Mouse (Mus musculus) neutrophil, adult 5-6 weeks (primary cell): ENCODE data around the gene Ap2b1. TPM values are rescaled to one million over a fixed set of nuclear protein-coding genes. Genes with fewer than 3 reads are reported as not detected.
"Not testable (repeated sequence)": the region's sequence is repeated elsewhere in the genome, so short reads cannot be mapped to it uniquely, and the experiment has no call there.

ENCODE experiments used
- ATAC-seq: fragments of 151-379, 151-347 bp; 2 replicates; pipeline ENCODE4 v1.8.0; 2017; ENCODE audit warnings: mild to moderate bottlenecking, moderate TSS enrichment; ENCODE audit not compliant: insufficient number of reproducible peaks, poor library complexity, low FRiP score, severe bottlenecking; ENCODE audit errors: extremely low read depth
- total RNA-seq: library from RNA; stranded (forward); fragments of 200-1000 nt; gene quantifications from 2 replicates; pipeline ENCODE4 v1.2.3, GENCODE M21; 2017

The Ap2b1 gene
- total RNA-seq, 1 experiment from 2014 or later, result 77.4 TPM

DNA sequence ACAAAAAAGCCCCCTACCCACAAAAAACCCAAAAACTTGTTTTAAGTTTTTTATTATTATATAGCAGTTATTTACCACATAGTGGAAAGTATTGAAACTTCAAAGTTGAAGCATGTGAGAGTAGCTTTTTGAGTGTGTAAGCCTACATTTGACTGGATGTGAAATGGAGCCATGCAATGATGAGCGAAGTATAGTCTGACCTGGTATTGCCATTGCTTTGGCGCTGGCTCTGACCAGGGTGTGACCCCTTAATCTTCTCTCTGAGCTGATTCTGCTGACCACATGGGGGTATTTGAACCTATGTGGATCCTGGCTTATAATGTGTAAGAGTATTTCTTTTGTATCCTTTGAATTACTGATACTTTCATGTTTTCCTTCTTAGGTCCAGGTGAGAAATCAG is 4.7 kb upstream of the Ap2b1 start:
- ATAC-seq, result no peak

DNA sequence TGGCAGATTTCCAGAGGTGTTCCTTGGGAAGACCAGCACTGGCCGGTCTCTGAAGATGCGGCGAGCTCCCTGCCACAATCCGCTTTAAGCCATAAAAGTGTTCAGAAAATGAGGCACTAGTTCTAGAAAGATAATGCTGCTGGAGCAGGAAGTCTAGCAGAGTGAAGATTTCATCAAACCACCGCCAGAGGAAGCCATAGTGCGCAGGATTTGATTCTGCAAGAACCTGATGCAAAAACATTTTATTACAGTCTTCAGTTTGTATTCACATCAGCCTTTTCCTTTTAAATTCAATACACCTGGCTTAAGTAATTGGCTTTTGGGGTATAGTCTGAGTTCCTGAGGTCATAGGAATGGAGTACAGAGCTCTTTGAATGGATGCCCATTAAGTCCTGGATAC is 1.0 kb upstream of the Ap2b1 start:
- no peak for ATAC-seq

DNA sequence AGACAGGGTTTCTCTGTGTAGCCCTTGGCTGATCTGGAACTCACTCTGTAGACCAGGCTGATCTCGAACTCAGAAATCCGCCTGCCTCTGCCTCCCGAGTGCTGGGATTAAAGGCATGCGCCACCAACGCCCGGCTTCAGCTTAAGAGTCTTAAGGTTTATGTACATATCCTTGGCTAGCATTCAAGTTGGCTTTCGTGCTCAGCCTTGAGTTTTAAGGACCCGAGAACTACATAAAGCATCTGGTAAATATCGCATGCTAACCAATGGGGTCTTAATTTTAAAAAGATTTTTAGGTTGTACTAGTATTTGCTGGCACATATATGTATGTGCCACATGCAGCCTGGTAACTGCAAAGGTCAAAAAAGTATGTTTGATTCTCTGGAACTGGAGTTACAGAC is 900 bp downstream of the Ap2b1 start:
- no peak for ATAC-seq

DNA sequence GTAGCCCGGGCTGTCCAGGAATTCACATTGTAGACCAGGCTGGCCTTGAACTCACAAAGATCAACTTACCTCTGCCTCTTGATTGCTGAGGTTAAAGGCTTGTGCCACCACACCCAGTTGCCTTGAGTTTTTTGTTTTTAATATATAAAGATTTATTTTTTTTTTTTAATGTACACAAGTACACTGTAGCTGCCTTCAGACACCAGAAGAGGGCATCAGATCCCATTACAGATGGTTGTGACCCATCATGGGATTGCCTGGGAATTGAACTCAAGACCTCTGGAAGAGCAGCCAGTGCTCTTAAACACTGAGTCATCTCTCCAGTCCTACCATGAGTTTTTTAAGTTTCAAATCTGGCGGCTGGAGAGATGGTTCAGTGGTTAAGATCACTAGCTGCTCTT is 2.6 kb downstream of the Ap2b1 start:
- no peak for ATAC-seq

DNA sequence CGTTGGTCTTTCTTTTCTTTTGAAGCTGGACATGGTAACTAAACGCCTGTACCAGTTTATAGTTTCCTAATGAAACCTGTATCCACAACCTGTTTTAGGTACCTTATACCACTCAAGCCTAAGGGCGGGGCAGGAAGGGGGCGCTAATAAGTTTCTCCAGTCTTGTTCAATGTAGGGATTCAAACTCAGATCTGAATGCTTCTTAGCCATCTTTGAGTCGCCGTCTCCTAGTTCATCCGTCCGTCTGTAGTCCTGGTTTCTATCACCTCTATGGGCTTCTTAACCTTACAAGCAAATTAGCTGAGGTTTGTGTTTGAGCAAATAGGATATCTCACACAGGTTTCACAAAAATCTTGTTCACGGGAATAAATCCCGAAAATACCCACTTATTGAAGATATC is 3.3 kb downstream of the Ap2b1 start:
- ATAC-seq, result no peak

DNA sequence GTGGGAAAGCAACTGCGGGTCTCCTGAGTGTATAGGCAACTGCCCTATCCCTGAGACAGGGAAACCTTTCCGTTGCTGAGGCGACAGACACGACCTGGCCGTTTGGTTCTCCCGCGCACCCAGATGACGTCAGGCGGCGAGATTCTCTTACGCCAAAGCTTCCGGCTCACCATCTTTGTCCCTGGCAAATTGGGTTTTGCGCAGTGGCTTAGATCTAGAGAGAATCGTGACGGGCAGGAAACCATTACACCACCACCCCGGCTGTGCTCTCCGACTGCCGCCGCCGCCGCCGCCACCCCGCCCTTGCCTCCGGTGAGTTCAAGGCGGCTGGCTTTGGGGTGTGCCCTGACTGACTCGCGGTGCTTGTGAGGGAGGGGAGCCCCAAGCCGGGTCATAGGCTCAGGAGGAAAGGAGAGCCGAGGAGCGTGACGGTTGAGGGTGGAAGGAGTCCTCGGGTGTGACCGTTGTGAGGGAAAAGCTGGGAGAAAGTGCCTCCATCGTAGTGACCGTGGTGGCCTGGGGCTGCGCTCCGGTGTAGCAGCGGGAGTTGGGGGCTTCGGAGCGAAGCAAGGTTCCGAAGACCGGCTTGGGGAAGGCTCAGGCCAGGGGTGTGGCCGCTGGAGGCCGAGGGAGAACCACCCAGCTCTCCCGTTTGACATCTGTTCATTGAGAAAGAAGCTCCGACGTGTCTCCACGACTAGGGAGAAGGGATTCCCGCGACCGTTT is 3.9 kb downstream of the Ap2b1 start, which contains the start of gene Pex12:
Gene Pex12, minus strand, starts transcription at position 61 of the 726 bp plus-strand sequence.
- peak; percentile 86 for ATAC-seq

DNA sequence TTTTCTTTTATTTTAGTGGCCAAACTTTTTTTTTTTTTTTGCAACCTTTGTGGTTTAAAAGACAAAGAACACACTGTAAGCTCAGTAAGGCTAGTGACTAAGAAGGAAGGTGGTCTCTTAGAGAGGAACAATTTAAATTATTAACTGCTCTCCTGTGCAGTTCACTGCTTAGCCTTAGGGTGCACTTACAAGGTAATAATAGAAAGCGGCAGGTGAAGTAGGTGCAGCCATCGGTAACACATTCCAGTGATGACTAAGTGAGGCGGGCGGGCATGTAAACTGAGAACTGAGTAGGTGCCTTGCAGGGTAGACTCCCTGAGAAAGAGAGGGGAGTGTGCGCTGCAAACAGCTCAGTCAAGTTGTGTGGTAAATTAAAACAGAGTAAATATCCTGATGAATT is 4.9 kb downstream of the Ap2b1 start:
- no peak for ATAC-seq

DNA sequence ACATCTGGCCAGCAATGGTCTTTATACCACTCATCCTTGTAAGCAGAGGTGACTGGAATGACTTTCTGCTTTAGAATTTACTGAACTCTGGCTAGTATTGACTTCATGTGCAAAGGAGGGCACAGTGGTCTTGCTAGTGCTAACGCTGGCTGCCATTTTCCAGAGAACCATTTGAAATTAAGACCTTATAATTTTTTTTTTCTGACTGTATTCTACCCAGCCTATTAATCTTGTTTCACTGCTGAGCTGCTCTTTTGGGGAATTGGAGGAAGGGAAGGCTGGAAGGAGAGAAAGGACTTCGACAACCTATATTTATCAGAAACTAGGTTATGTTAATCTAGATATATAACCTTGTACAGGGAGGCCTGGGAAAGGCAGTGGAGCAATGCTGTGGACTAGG is 5.7 kb downstream of the Ap2b1 start:
- ATAC-seq, result no peak

DNA sequence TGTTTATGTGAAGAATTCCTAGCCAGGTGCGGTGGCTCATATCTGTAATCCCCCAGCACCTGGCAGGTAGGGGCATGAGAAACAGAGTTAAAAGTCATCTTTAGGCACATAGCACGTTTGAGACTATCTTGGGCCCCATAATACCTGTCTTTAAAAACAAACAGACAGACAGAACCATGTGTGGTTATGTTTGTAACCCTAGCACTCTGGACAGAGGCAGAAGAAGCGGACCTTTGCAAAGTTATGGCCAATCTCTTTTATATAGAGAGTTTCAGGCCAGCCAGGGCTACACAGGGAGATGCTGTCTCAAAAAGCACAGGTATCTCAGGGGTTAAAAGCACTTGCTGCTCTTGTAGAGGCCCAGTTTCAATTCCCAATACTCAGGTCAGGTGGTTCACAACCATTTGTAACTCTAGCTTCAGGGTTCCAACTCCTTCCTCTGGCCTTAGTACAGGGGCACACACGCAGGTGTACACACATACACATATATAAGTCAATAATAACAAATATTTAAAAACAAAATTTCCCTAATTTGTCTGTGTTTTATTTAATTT is 8.0 kb downstream of the Ap2b1 start:
- ATAC-seq, result no peak

DNA sequence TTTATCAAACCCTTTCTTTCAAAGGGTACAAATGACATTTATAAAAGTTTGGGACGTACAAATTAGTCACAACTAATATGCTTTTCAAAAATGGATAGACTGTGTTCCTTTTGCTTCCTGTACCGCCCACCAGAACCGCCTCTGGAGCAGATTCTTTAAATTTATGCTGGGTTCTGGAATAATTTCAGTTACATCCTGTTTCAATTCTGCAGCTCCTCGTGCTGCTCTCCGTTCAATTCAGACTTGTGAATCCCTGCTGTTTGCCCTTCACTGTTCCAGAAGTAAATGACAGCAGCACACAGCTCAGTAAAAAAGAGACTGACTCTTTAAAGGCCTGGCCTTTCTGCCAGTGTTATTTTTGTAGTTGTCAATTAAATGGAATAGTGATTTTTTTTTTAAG is 13.6 kb downstream of the Ap2b1 start:
- ATAC-seq, result no peak

DNA sequence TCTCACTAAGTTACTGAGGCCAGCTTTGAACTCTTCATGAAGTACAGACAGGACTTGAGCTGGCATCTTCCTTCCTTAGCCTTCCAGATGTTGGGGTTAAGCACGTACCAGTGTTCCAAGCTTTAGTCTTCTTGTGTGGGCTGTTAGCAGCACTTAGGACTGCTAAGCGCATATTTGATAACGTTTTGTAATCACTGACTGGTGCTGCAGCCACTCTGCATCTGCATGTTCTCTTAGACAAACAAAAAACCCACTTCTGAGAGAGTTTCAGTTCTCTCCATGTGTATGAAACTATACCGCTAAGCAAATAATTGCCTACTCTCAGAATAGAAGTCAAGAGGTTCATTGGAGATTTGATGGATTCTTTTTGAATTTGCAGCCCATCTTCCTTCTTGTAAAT is 20.2 kb downstream of the Ap2b1 start:
- no peak for ATAC-seq

DNA sequence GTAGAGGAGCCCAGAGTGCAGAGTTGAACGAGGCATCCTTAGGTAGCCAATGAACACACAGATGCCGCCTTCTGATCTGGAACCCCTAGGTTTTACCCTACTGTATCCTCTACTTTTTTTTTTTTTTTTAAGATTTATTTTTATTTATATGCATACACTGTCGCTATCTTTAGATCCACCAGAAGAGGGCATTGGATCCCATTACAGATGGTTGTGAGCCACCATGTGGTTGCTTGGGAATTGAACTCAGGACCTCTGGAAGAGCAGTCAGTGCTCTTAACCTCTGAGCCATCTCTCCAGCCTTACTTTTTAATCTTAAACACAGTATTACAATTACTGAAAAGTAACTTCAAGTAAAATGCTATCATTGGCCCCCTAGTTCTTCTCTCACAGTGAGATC is 27.9 kb downstream of the Ap2b1 start:
- ATAC-seq, result not testable (repeated sequence)

DNA sequence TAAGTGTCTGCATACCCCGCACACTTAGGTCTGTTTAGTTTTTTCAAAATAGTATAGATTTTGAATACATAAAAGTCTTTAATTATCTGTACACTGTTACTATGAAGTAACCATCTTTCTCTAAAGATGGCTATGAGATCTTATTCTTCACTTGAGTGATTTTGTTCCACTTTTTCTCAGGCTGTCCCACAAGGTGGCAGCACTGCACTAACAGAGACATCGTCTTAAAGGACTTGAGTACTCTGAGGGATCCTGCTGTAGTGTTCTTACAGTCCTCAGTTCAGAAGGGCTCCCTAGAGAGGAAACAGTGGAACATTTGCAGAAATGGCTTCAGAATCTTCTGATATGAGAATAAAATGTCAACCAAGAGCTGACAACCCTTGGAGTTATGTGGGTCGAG is 28.6 kb downstream of the Ap2b1 start:
- peak; percentile 41; the same call in 1 of the 2 replicates for ATAC-seq

DNA sequence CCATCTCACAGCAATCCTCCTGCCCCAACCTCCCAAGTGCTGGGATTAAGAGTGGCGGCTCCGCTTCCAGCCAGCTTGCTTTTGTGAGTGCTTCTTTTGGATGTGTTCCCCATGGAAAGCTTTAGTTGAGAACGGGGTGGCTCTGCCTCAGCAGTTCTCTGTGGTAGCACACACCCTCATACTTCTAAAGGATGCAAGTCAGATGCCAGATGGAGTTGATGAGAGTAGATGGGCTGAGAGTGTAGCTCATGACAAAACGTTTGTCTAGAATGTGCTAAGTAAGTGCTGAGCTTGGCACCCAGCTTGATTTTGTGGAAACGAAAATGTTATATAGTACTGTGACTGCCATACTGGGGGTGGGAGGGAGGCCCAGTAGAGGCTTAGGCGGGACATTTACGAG is 37.0 kb downstream of the Ap2b1 start:
- ATAC-seq, result no peak

DNA sequence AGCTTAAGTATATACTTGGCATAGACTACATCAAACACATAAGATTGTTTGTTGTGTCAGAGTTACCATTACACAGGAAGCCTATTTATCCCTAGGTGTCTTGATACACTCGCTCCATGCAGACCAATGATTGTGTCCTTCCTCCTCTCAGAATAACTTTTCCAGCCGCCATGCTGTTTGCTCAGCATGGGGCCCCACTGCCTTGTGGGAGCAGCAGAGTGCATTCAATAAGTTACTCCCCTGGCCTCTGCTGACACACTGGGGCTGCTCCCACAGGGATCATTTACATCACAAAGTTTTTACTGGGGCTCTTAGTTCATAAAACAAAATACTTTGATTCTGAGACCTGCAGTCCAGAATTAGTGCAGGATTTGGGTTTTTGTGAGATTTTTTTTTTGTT is 40.9 kb downstream of the Ap2b1 start:
- ATAC-seq, result no peak

DNA sequence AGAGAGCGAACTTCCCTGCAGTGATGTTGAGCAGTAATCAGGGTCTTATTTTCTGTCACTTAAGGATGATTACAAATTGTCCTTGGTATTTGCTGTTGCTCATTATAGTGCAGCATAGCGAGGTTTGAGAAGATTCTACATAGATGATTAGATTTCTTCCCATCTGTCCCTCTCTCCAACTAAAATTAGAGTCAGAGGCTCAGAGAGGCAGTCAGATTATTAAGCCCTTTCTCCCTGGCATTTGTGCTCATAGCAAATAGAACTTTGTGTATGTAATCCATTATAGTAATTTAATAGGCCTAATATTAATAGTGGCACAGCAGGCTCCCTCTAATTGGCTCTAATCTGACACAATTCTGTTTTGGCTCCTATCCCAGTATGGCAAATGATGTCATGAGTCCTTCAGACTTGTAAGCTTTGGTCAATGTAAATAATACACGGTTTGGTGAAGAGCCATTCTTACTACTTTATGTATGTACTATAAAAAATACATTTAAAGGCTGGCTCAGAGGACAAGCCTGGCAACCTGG is 43.0 kb downstream of the Ap2b1 start:
- no peak for ATAC-seq

DNA sequence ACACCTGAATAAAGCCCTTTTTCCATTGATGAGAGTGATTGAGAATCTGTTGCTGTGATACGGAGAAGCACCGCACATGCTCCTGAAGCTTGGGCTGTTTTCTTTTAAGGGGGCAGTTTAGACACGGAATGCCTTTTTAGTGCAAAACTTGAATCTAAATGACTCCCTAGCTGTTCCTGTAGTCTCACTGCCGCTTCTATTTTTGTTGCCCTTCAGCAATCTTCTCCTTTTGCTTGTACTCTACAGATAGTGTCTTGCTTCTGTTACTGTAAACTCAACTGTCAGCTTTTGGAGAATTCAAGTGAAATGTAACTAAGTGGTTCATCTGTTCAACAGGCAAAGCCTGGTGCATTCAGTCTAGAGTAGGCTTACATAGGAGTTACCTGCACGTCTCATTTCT is 56.6 kb downstream of the Ap2b1 start:
- ATAC-seq, result no peak

DNA sequence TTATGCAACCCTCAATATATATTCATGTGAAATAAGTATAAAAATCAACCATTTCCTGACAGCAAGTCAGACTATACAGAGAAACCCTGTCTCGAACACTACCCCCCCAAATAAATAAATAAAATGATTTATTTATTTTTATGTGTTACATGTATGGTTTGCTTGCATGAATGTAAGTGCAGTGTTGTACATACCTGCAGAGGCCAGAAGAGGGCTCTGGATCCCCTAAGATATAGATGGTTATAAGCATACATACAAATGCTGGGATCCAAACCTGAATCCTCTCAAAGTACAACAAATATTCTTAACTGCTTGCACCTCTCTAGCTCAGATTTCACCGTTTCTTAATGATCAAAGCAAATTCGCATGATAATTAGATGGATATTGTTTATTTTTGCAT is 58.6 kb downstream of the Ap2b1 start:
- ATAC-seq, result no peak

DNA sequence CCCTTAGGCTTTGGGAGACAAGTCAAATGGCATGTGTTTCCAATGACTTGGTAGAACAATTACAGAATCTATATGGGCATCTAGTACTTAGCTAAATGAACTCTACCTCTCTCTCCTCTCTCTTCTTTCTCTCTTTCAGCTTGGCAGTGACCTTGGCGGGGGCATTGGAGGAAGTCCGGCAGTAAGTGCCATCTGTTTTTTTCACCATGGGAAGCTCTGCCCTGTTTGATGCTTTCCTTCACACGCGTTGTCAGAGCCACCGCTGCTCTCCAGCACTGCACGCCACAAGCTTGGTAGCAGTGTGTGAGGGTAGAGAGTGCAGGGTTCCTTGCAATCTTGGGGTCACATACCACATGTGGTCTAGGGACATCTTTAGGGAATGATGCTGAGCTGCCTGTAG is 65.8 kb downstream of the Ap2b1 start:
- no peak for ATAC-seq

DNA sequence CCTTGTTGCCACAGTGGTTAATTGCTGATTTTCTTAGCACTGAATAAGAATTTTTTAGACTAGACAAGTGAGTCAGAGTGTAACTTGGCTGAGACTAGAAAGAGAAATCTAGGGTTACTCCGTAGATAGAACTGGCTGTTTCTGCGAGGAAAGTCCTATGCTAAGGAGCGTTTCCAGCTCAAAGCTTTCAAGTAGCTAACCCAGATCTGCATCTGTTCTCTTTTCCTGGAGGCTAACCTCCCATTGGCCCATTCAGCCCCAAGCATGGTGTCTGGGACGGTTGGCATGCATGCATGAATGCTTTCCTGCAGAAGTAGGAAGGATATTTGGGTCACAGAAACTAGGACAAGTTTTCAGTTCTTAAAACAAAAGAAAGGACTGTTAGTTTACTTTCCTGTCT is 72.4 kb downstream of the Ap2b1 start:
- ATAC-seq, result no peak
